Mouse (Mus musculus): ENCODE measurements around the gene Cnot4.

The Cnot4 gene

GRCm38 (mm10) chr6:34994692-34995091, 138.8 kb downstream of the Cnot4 start:
- ChIA-PET CTCF (interaction anchor here in 3 of 4 experiments (0.8 to 2.5 kb wide), 13 partner anchors 13 to 73 kb away, joined by 3 to 16 read pairs (median 8); no protein-coding TSS in a partner anchor), POLR2A (interaction anchor here in 3 of 4 experiments (0.5 to 1.8 kb wide), 9 partner anchors 9 to 183 kb away, joined by 3 to 7 read pairs (median 4); partner anchors contain the start of gene Cnot4 (in 1 of the 3))

- POLR2A ChIA-PET, result interaction anchor here in 2 of 4 experiments (1.3 to 2.6 kb wide), 5 partner anchors 10 to 51 kb away, joined by 4 to 10 read pairs (median 5); no protein-coding TSS in a partner anchor
- CTCF ChIA-PET, result interaction anchor here in 1 of 4 experiments (1.3 to 1.5 kb wide), 2 partner anchors 67 to 183 kb away, joined by 3 to 8 read pairs; no protein-coding TSS in a partner anchor
These were observed 144.3 kb downstream of the Cnot4 start for GRCm38 (mm10) chr6:34989263-34989662.

DNA sequence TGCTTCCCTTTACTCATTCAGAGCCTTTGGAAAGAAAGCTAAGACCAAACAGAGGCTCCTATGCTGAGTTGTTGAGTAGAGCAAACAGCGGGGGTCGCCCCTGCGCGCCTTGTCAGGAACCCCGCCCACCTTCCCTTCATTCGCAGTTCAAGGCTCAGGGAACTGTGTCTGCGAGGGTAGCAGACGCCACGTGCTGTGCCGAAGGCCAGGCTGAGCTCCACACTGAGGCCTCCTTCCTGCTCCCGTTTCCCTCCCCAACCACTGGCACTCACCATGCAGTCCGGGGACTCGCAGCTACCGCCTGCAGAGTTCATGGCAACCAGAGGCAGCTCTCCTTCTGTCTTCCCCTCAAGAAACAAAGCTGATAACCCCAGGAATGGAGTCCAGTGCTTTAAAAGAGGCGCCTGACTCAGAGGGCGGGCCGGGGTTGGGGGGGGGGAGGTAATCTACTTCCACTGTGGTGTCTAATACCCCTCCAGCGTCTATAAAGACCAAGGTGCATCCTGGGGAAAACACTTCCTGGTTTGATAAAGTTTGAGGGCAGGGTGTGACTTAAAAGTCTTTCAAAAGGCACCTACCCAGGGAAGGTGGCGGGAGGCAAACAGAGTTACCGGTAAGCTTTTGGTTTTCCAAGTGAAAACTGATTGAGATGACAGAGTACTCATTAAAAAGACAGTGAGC, 145.3 kb downstream of the Cnot4 start, which contains the start of gene Slc23a4:
Gene Slc23a4, minus strand, starts transcription at position 324 of the 681 bp plus-strand sequence.
- CTCF ChIA-PET, result interaction anchor here (0.6 to 1.6 kb wide), 10 partner anchors 11 to 479 kb away, joined by 3 to 9 read pairs (median 4); partner anchors contain the start of gene Wdr91 (in 1 of the 4)
- POLR2A ChIA-PET, result interaction anchor here in 2 of 4 experiments (0.5 to 2.6 kb wide), 18 partner anchors 9 to 512 kb away, joined by 3 to 10 read pairs (median 3); partner anchors contain the start of gene Bpgm (in 1 of the 2)

GRCm38 (mm10) chr6:34987085-34987645, 146.4 kb downstream of the Cnot4 start:
- ChIA-PET CTCF (interaction anchor here in 3 of 4 experiments (0.6 to 1.6 kb wide), 4 partner anchors 12 to 33 kb away, joined by 3 to 9 read pairs (median 4); no protein-coding TSS in a partner anchor), POLR2A (interaction anchor here in 2 of 4 experiments (0.5 to 2.6 kb wide), 4 partner anchors 11 to 49 kb away, joined by 3 to 10 read pairs (median 4); no protein-coding TSS in a partner anchor)

- ChIA-PET POLR2A (interaction anchor here in 1 of 4 experiments (0.6 to 1.4 kb wide), 4 partner anchors 13 to 501 kb away, joined by 3 read pairs; no protein-coding TSS in a partner anchor), CTCF (interaction anchor here (0.6 to 2.4 kb wide), 28 partner anchors 8 to 518 kb away, joined by 3 to 16 read pairs (median 5); partner anchors contain the start of gene Agbl3 (in 1 of the 4))
These were observed 152.9 kb downstream of the Cnot4 start for GRCm38 (mm10) chr6:34980661-34981060.

GRCm38 (mm10) chr6:34979291-34979690, 154.2 kb downstream of the Cnot4 start:
- POLR2A ChIA-PET, result interaction anchor here in 1 of 4 experiments (0.9 kb wide), 1 partner anchor 9 kb away, joined by 3 read pairs; no protein-coding TSS in a partner anchor
- CTCF ChIA-PET, result interaction anchor here in 3 of 4 experiments (0.6 to 0.9 kb wide), 3 partner anchors 23 to 188 kb away, joined by 3 read pairs; no protein-coding TSS in a partner anchor
